Mouse (Mus musculus): ENCODE measurements at regions not wholly inside any gene's neighbourhood (a gene's known extent, or its start where the extent isn't known, plus 50 kb on each side); places are given as distances from the start of the nearest gene placed in this dataset.

DNA sequence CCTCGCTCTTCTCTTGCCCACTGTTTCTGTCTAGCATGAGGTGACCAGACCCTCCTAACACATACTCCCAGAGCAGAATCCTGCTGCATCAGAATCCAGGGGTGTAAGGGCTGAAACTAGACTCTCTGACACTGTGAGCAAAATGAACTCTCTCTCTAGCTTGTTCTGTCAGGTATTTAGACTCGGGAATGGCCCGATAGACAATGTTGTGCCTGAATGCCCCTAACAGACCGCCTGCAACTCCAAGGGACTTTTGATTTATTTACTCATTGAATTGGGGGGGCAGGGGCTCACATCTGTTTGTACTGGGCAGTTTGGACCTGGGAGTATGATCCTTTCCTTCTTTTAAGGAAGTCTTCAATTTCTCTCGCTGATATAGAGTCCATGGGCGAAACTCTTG lies 469.3 kb upstream of the Trpc7 start:
- WGBS: 85% methylated on average over 6 of the region's 6 CpGs
- no peak overlapping the region for H3K4me3 ChIP-seq (ENCODE audit: low read depth, low read length)

DNA sequence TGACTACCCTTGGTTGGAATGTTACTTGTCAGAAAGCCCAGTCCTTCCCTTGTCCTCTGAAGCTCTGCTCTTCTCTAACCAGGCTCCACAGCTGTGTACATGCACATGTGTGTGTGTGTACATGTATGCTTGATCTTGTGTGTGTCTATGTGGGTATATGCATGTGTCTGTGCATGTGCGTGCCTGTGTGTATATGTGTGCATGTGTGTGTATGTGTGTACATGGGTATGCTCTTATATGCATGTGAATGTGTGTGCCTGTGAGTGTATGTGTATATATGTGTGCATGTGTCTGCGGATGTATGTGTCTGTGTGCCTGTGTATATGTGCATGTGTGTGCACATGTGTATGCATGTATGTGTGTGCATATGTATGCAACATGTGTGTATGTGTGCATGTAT lies 468.6 kb upstream of the Trpc7 start:
- Histone ChIP-seq H3K36me3 (replicated peaks; ENCODE audit: control insufficient read depth, insufficient read depth, low read length) (no peaks in the 10 kb centered on the region), H3K4me3 (ENCODE audit: low read depth, low read length) (no peak overlapping the region), H3K27ac (ENCODE audit: low read depth) (no peak overlapping the region), H3K27me3 (ENCODE audit: control insufficient read depth, insufficient read depth, low read length) (no peaks in the 10 kb centered on the region), H3K9me3 (replicated peaks; ENCODE audit: control insufficient read depth, low read length) (no peaks in the 10 kb centered on the region), H3K4me1 (ENCODE audit: control insufficient read depth, insufficient read depth) (no peaks in the 10 kb centered on the region), H3K9ac (replicated peaks; ENCODE audit: low read depth, low read length) (no peak overlapping the region), H3K4me2 (ENCODE audit: low read depth, low read length) (no peak overlapping the region)
- DNase-seq (ENCODE audit: low spot score) (no peak), ATAC-seq (ENCODE audit: insufficient read depth, low read depth) (no peak)
- WGBS: 89% methylated on average over 2 of the region's 2 CpGs
- TF ChIP-seq CTCF (IDR thresholded peaks at IDR 0.05; ENCODE audit: low read depth): no peak
- no peak for TF ChIP-seq EP300 (IDR thresholded peaks at IDR 0.05; ENCODE audit: low read depth)

More for the DNA sequence above, 469.3 kb upstream of the Trpc7 start:
- Histone ChIP-seq H3K27ac (ENCODE audit: low read depth) (no peak overlapping the region), H3K27me3 (ENCODE audit: control insufficient read depth, insufficient read depth, low read length) (no peaks in the 10 kb centered on the region), H3K9me3 (replicated peaks; ENCODE audit: control insufficient read depth, low read length) (no peaks in the 10 kb centered on the region), H3K4me2 (ENCODE audit: low read depth, low read length) (no peak overlapping the region), H3K9ac (replicated peaks; ENCODE audit: low read depth, low read length) (no peak overlapping the region), H3K4me1 (ENCODE audit: control insufficient read depth, insufficient read depth) (no peaks in the 10 kb centered on the region), H3K36me3 (replicated peaks; ENCODE audit: control insufficient read depth, insufficient read depth, low read length) (no peaks in the 10 kb centered on the region)
- TF ChIP-seq CTCF (IDR thresholded peaks at IDR 0.05; ENCODE audit: low read depth): no peak
- no peak for TF ChIP-seq EP300 (IDR thresholded peaks at IDR 0.05; ENCODE audit: low read depth)
- DNase-seq (ENCODE audit: low spot score) (no peak), ATAC-seq (ENCODE audit: insufficient read depth, low read depth) (no peak)

DNA sequence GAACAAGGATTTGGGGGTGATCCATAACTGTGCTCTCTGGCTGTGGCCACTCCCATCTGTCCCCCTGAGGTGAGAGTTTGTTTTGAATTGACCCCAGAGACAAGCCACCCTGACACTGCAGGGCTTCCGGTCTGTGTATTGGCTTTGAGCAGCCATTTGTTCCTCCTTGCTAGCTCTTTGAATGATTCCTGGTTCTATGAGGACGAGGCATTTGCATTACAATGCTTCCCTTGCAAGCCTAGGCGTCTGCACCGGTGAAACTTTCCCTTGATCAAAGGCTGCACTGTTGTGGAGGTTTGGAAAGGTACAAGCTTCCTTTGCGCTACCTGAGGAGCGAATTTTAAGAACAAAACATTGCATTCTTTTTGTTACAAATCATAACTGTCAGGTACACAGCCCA lies 466.8 kb upstream of the Trpc7 start:
- DNase-seq (ENCODE audit: low spot score) (no peak), ATAC-seq (ENCODE audit: insufficient read depth, low read depth) (no peak)
- H3K9ac ChIP-seq (replicated peaks; ENCODE audit: low read depth, low read length): no peak overlapping the region
- no peaks in the 10 kb centered on the region for H3K9me3 ChIP-seq (replicated peaks; ENCODE audit: control insufficient read depth, low read length)
- H3K4me1 ChIP-seq (ENCODE audit: control insufficient read depth, insufficient read depth): no peaks in the 10 kb centered on the region
- H3K27ac ChIP-seq (ENCODE audit: low read depth): no peak overlapping the region
- TF ChIP-seq EP300 (IDR thresholded peaks at IDR 0.05; ENCODE audit: low read depth): no peak
- TF ChIP-seq CTCF (IDR thresholded peaks at IDR 0.05; ENCODE audit: low read depth): no peak
- no peaks in the 10 kb centered on the region for H3K36me3 ChIP-seq (replicated peaks; ENCODE audit: control insufficient read depth, insufficient read depth, low read length)
- H3K4me3 ChIP-seq (ENCODE audit: low read depth, low read length): no peak overlapping the region
- no peak overlapping the region for H3K4me2 ChIP-seq (ENCODE audit: low read depth, low read length)
- WGBS: 34% methylated on average over 6 of the region's 6 CpGs
- H3K27me3 ChIP-seq (ENCODE audit: control insufficient read depth, insufficient read depth, low read length): no peaks in the 10 kb centered on the region

DNA sequence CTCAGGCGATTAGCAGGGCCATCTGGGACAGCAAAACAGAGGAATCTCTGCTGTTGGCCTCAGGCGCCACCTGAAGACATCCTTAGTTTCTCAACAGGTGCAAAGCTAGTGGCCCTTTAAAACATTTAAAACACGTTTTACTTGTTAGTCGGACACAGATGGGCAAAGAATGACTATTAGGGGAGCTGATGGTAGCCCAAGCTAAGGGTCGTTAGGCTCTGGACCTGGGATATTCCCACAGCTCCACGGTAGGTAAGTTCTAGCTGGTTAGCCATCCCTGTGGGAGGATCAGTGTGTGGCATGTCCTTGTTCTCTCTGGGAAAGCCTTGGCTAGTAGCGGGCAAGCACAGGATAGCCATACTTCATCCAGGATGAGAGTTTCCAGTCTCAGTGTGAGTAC lies 465.5 kb upstream of the Trpc7 start:
- no peak overlapping the region for H3K4me2 ChIP-seq (ENCODE audit: low read depth, low read length)
- WGBS: 78% methylated on average over 7 of the region's 7 CpGs
- no peak for TF ChIP-seq CTCF (IDR thresholded peaks at IDR 0.05; ENCODE audit: low read depth)
- TF ChIP-seq EP300 (IDR thresholded peaks at IDR 0.05; ENCODE audit: low read depth): no peak

GRCm38 (mm10) chr13:57354606-57355005 lies 458.8 kb upstream of the Trpc7 start:
- Histone ChIP-seq H3K9me3 (replicated peaks; ENCODE audit: control insufficient read depth, low read length) (no peaks in the 10 kb centered on the region), H3K36me3 (replicated peaks; ENCODE audit: control insufficient read depth, insufficient read depth, low read length) (no peaks in the 10 kb centered on the region), H3K27me3 (ENCODE audit: control insufficient read depth, insufficient read depth, low read length) (no peaks in the 10 kb centered on the region), H3K4me3 (ENCODE audit: low read depth, low read length) (no peak overlapping the region), H3K27ac (ENCODE audit: low read depth) (no peak overlapping the region), H3K4me2 (ENCODE audit: low read depth, low read length) (no peak overlapping the region), H3K9ac (replicated peaks; ENCODE audit: low read depth, low read length) (no peak overlapping the region), H3K4me1 (ENCODE audit: control insufficient read depth, insufficient read depth) (no peaks in the 10 kb centered on the region)
- DNase-seq (ENCODE audit: low spot score) (no peak), ATAC-seq (ENCODE audit: insufficient read depth, low read depth) (no peak)
- 67% methylated on average over 7 of the region's 7 CpGs for WGBS
- no peak for TF ChIP-seq CTCF (IDR thresholded peaks at IDR 0.05; ENCODE audit: low read depth)
- no peak for TF ChIP-seq EP300 (IDR thresholded peaks at IDR 0.05; ENCODE audit: low read depth)

More for the DNA sequence above, 465.5 kb upstream of the Trpc7 start:
- no peaks in the 10 kb centered on the region for H3K4me1 ChIP-seq (ENCODE audit: control insufficient read depth, insufficient read depth)
- no peaks in the 10 kb centered on the region for H3K36me3 ChIP-seq (replicated peaks; ENCODE audit: control insufficient read depth, insufficient read depth, low read length)
- no peaks in the 10 kb centered on the region for H3K27me3 ChIP-seq (ENCODE audit: control insufficient read depth, insufficient read depth, low read length)
- DNase-seq (ENCODE audit: low spot score) (no peak), ATAC-seq (ENCODE audit: insufficient read depth, low read depth) (no peak)
- H3K27ac ChIP-seq (ENCODE audit: low read depth): no peak overlapping the region
- no peak overlapping the region for H3K4me3 ChIP-seq (ENCODE audit: low read depth, low read length)
- H3K9me3 ChIP-seq (replicated peaks; ENCODE audit: control insufficient read depth, low read length): no peaks in the 10 kb centered on the region
- no peak overlapping the region for H3K9ac ChIP-seq (replicated peaks; ENCODE audit: low read depth, low read length)

- WGBS: 47% methylated on average over 3 of the region's 3 CpGs
- TF ChIP-seq EP300 (IDR thresholded peaks at IDR 0.05; ENCODE audit: low read depth): no peak
- TF ChIP-seq CTCF (IDR thresholded peaks at IDR 0.05; ENCODE audit: low read depth): no peak
- no peak for ATAC-seq (ENCODE audit: insufficient read depth, low read depth)
These were observed 458.2 kb upstream of the Trpc7 start for GRCm38 (mm10) chr13:57353976-57354375.

More at GRCm38 (mm10) chr13:57353976-57354375, 458.2 kb upstream of the Trpc7 start:
- Histone ChIP-seq H3K27me3 (ENCODE audit: control insufficient read depth, insufficient read depth, low read length) (no peaks in the 10 kb centered on the region), H3K4me3 (ENCODE audit: low read depth, low read length) (no peak overlapping the region), H3K27ac (ENCODE audit: low read depth) (no peak overlapping the region), H3K4me1 (ENCODE audit: control insufficient read depth, insufficient read depth) (no peaks in the 10 kb centered on the region), H3K4me2 (ENCODE audit: low read depth, low read length) (no peak overlapping the region), H3K36me3 (replicated peaks; ENCODE audit: control insufficient read depth, insufficient read depth, low read length) (no peaks in the 10 kb centered on the region), H3K9ac (replicated peaks; ENCODE audit: low read depth, low read length) (no peak overlapping the region), H3K9me3 (replicated peaks; ENCODE audit: control insufficient read depth, low read length) (no peaks in the 10 kb centered on the region)
- no peak for DNase-seq (ENCODE audit: low spot score)
